Mouse (Mus musculus) hindbrain, embryonic 16.5 days (tissue): ENCODE measurements at regions not wholly inside any gene's neighbourhood (a gene's known extent, or its start where the extent isn't known, plus 50 kb on each side); places are given as distances from the start of the nearest gene placed in this dataset.
"Not testable (repeated sequence)": the region's sequence is repeated elsewhere in the genome, so short reads cannot be mapped to it uniquely, and the experiment has no call there.

ENCODE experiments used
- ATAC-seq: fragments of 200-750 bp; cut with Nextera tagmentation; 2 replicates; pipeline ENCODE4 v1.8.0; 2017; ENCODE audit warnings: moderate TSS enrichment, moderate library complexity
- H3K27ac ChIP-seq: fragments of 300-500 bp; sonication (generic); 2 replicates; pipeline ENCODE4 v1.5.1; 2014; ENCODE audit warnings: low read depth, mild to moderate bottlenecking, control low read depth, low read length, moderate library complexity
- H3K27me3 ChIP-seq: fragments of 300-500 bp; sonication (generic); replicated peaks from 2 replicates; pipeline ENCODE4 v1.6.1; 2014; ENCODE audit warnings: low read length; ENCODE audit not compliant: control insufficient read depth, insufficient read depth
- H3K36me3 ChIP-seq: fragments of 300-500 bp; sonication (generic); 2 replicates; pipeline ENCODE4 v1.6.1; 2014; ENCODE audit warnings: mild to moderate bottlenecking, low read length, moderate library complexity, mixed read lengths; ENCODE audit not compliant: control insufficient read depth, insufficient read depth
- H3K4me1 ChIP-seq: fragments of 300-500 bp; sonication (generic); 2 replicates; pipeline ENCODE4 v1.6.1; 2014; ENCODE audit warnings: low read depth, low read length; ENCODE audit not compliant: control insufficient read depth, insufficient read depth
- H3K4me2 ChIP-seq: fragments of 300-500 bp; sonication (generic); 2 replicates; pipeline ENCODE4 v1.6.1; 2014; ENCODE audit warnings: mild to moderate bottlenecking, low read length, control low read depth, moderate library complexity
- H3K4me3 ChIP-seq: fragments of 300-500 bp; sonication (generic); 2 replicates; pipeline ENCODE4 v1.5.1; 2014; ENCODE audit warnings: mild to moderate bottlenecking, low read length, control low read depth, moderate library complexity
- H3K9ac ChIP-seq: fragments of 300-500 bp; sonication (generic); 2 replicates; pipeline ENCODE4 v1.6.1; 2014; ENCODE audit warnings: low read depth, mild to moderate bottlenecking, control low read depth, low read length, moderate library complexity
- H3K9me3 ChIP-seq: fragments of 300-500 bp; sonication (generic); 2 replicates; pipeline ENCODE4 v1.6.1; 2014; ENCODE audit warnings: mild to moderate bottlenecking, low read length, moderate library complexity; ENCODE audit not compliant: control insufficient read depth
- WGBS: fragments of 180-500 bp; shearing (Covaris S2); extraction: QIAGEN DNeasy Blood & Tissue Kit; methylation state at CpG from one replicate; pipeline ENCODE4 v1.1.7; 2014; 5-methylcytosine and 5-hydroxymethylcytosine counted together

DNA sequence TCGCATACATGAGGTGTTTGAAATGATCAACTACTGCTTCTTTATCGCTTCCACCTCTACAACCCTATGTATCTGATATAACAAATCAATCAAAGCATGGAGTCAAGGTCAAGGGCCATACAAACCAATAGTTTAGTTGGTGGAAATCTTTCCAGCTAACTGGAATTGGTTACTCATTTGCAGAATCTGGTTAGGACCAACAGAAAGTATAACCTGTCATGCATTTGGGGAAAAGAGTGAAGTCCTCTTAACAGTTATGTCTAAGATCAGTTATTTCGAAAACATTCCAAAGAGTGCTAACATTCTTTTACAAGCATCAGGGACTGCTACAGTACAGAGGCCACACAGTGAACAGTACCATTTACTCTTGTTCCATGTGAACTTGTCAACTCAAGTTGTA lies 204.6 kb upstream of the Got2 start:
- 89% methylated on average over 3 of the region's 3 CpGs for WGBS
- Histone ChIP-seq H3K4me1 (no peaks in the 10 kb centered on the region), H3K27me3 (no peaks in the 10 kb centered on the region), H3K9ac (no peak overlapping the region), H3K9me3 (no peaks in the 10 kb centered on the region), H3K4me3 (no peak overlapping the region), H3K4me2 (no peak overlapping the region), H3K36me3 (no peaks in the 10 kb centered on the region), H3K27ac (no peak overlapping the region)
- no peak for ATAC-seq

DNA sequence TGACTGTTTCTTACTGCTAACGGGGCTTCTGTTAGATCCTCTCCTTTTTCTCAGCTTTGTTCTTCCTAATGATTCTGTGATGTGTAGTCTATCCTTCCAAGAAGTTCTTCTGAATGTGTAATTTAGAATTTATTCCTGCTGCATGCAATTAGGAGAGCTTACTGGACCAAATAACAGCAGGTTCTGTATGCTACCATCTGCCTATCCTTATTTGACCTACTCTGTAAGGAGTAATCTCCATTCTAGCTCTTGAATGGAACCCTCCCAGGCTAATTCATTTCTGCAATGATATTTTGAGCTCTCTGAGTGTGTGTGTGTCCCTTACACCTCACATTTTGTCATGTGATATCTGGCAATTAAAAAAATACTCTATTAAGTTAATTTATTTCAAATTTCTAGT lies 201.9 kb upstream of the Got2 start:
- no peak for ATAC-seq
- no peaks in the 10 kb centered on the region for H3K27me3 ChIP-seq
- H3K36me3 ChIP-seq = no peaks in the 10 kb centered on the region
- H3K9ac ChIP-seq = no peak overlapping the region
- 89% methylated on average over 1 of the region's 1 CpGs for WGBS
- no peak overlapping the region for H3K27ac ChIP-seq
- no peak overlapping the region for H3K4me3 ChIP-seq
- H3K9me3 ChIP-seq = no peaks in the 10 kb centered on the region
- no peak overlapping the region for H3K4me2 ChIP-seq
- H3K4me1 ChIP-seq = no peaks in the 10 kb centered on the region

DNA sequence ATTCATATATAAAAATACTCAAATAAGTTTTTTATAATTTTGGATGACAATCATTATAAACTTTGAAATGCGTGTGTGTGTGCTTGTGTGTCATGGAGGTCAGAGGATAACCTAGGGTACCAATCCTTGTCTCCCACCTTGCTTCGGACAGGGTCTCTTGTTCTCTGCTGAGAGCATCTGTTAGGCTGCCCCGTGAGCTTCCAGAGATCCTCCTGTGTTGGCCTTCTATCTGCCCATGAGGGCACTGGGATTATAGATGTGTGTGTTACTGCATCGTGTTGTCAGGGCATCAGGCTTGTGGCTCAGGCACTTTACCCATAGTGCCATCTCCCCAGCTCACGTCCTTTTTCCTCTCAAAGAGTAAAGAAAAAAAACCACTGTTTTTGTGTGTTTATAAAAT lies 180.0 kb upstream of the Got2 start:
- Histone ChIP-seq H3K36me3 (no peaks in the 10 kb centered on the region), H3K4me1 (no peaks in the 10 kb centered on the region), H3K4me3 (no peak overlapping the region), H3K27ac (no peak overlapping the region), H3K4me2 (no peak overlapping the region), H3K9ac (no peak overlapping the region), H3K27me3 (no peaks in the 10 kb centered on the region), H3K9me3 (no peaks in the 10 kb centered on the region)
- no peak for ATAC-seq
- 85% methylated on average over 5 of the region's 5 CpGs for WGBS

DNA sequence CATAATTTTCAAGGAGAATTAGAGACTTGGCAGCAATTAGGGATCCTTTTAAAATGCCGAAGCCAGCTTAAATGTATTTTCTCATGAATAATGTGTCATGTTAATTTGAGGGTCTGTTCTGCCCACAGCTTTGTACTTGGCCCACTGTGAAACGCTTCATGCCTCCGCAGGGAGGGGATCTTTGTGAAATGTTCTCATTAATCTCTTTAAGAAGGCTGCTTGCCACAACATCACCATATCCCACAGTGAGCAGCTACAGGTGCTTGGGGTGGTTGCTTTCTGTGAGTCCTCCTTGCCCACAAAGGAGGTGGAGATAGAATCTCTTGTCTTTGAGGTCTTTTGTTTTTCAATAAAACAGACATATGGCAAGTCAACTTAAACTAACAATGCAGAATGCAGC lies 159.3 kb upstream of the Got2 start:
- no peaks in the 10 kb centered on the region for H3K36me3 ChIP-seq
- no peak for ATAC-seq
- 32% methylated on average over 3 of the region's 3 CpGs for WGBS
- no peak overlapping the region for H3K27ac ChIP-seq
- H3K4me3 ChIP-seq = no peak overlapping the region
- no peak overlapping the region for H3K4me2 ChIP-seq
- H3K4me1 ChIP-seq = no peaks in the 10 kb centered on the region
- H3K27me3 ChIP-seq = no peaks in the 10 kb centered on the region
- H3K9ac ChIP-seq = no peak overlapping the region
- H3K9me3 ChIP-seq = no peaks in the 10 kb centered on the region

DNA sequence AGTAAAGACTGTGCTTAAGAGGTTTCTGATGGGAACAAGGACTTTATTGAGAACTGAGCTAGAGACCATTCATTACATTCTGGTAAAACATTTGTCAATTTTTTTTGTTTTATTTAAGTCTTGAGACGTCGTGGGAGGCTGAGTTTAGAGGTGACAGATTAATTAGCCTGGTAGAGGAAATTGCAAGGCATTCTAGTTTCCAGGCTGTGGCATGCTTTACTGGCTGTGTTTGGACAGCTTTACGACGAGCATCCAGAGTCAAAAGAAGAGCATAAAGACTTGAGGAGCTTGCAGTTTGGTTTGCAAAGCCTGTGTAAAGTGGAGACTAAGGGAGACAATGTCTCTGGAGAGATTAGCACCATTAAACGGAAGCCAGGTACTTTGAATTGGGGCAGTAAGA lies 154.0 kb upstream of the Got2 start:
- WGBS = 38% methylated on average over 5 of the region's 5 CpGs
- Histone ChIP-seq H3K27ac (no peak overlapping the region), H3K36me3 (no peaks in the 10 kb centered on the region), H3K4me2 (no peak overlapping the region), H3K9ac (no peak overlapping the region), H3K9me3 (no peaks in the 10 kb centered on the region), H3K4me1 (no peaks in the 10 kb centered on the region), H3K4me3 (no peak overlapping the region), H3K27me3 (no peaks in the 10 kb centered on the region)
- ATAC-seq = no peak

DNA sequence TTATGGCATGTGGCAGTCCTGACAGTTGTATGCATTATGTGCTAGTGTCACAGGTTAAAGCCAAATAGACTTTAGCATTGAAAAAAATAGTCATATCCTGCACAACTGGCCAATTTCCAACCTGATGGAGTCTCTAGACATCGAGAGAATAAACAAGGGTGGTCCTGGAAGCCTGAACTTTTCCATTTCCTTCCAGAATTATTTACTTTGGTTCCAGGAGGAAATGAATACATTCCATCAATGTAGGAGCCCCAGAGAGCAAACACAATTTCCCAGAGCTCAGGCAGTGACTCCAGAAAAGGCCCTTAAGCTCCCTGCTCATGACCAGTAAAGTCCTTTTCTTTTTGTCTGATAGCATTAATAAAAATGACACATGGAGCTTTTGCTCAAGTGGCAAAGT lies 151.9 kb upstream of the Got2 start:
- Histone ChIP-seq H3K9me3 (no peaks in the 10 kb centered on the region), H3K36me3 (no peaks in the 10 kb centered on the region), H3K27ac (no peak overlapping the region), H3K4me3 (no peak overlapping the region), H3K9ac (no peak overlapping the region), H3K27me3 (no peaks in the 10 kb centered on the region), H3K4me2 (no peak overlapping the region), H3K4me1 (no peaks in the 10 kb centered on the region)
- WGBS = 53% methylated on average over 1 of the region's 1 CpGs
- ATAC-seq = no peak

DNA sequence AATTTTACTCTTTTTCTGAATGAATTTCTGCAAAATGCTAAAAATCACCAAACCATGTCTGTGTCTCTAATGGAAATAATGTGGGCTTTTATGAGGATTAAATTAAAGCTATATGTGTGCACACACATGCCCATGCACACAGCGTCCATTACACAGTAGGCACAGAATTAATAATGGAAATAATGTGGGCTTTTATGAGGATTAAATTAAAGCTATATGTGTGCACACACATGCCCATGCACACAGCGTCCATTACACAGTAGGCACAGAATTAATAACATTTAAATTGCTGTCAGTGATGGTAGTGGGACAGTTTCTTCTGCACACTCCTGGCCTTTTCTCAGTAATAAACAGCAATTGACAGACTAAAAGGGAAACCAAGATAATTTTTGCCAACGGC lies 130.4 kb upstream of the Got2 start:
- WGBS = 66% methylated on average over 3 of the region's 3 CpGs

DNA sequence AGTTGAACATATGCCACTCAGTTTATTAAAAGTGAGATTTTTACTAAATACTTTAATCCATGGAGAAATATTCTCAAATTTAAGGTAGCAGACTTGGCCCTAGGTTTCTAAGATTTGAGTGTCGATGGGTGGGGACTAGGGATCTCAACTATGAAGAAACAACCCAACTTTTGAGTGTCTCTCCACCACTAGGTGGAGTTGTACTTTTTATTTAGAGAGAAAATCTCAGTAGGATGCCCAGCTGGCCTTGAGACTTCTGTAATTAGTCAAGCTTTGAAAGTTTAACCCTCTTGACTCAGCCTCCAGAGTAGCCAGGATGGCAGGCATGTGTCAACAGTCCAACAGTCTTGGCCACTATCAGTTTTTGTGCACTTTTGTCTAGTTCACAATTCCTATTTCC lies 123.7 kb upstream of the Got2 start:
- Histone ChIP-seq H3K27ac (no peak overlapping the region), H3K4me3 (no peak overlapping the region), H3K36me3 (no peaks in the 10 kb centered on the region), H3K9me3 (no peaks in the 10 kb centered on the region), H3K9ac (no peak overlapping the region), H3K27me3 (no peaks in the 10 kb centered on the region), H3K4me1 (no peaks in the 10 kb centered on the region), H3K4me2 (no peak overlapping the region)
- ATAC-seq = no peak
- 83% methylated on average over 1 of the region's 1 CpGs for WGBS

More for the DNA sequence above, 130.4 kb upstream of the Got2 start:
- H3K9ac ChIP-seq, H3K4me2 ChIP-seq, H3K36me3 ChIP-seq, H3K4me1 ChIP-seq, H3K9me3 ChIP-seq, H3K27ac ChIP-seq, ATAC-seq, H3K27me3 ChIP-seq, H3K4me3 ChIP-seq: not testable (repeated sequence)

DNA sequence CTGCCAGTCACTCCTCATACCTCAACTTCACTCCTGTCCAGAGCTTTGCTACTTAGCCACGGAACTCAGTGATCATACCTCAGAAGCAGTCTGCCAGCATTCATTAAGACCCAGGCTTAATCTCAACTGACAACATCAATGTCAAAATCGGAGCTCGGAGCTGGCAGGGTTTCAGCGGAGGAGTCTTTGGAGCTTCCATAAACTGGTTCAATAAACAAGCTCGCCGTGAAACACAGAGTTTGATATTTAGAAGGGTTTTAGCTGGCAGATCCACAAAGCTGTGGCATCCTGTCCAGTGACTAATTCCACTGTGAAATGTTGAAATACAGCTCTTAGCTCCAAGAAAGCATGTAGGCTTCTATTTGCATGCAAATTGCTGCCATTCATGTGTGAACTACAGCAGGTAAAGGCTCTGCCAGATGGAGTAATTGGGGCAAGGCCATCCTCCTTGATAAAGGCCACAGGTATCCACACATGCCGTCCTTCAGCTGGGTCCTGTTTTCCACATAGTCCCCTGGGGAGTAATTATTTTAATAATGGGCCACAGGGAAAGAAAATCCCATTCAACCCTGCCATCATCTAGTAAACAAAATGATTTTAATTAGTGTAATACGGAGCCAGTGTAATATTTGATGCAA lies 103.6 kb upstream of the Got2 start:
- no peak overlapping the region for H3K27ac ChIP-seq
- no peaks in the 10 kb centered on the region for H3K36me3 ChIP-seq
- no peaks in the 10 kb centered on the region for H3K9me3 ChIP-seq
- WGBS = 53% methylated on average over 8 of the region's 8 CpGs
- H3K4me2 ChIP-seq = no peak overlapping the region
- ATAC-seq = no peak
- H3K4me1 ChIP-seq = no peaks in the 10 kb centered on the region; the same call in 1 of the 2 replicates
- H3K9ac ChIP-seq = no peak overlapping the region
- H3K27me3 ChIP-seq = no peaks in the 10 kb centered on the region
- H3K4me3 ChIP-seq = no peak overlapping the region
